Mouse (Mus musculus) liver, postnatal 0 days (tissue): ENCODE results near the gene Rgs11. TPM values are rescaled to one million over a fixed set of nuclear protein-coding genes. Genes with fewer than 3 reads are reported as not detected.

Experiments
- ATAC-seq: fragments of 200-750 bp; cut with Nextera tagmentation; 2 replicates; pipeline ENCODE4 v1.8.0; 2017; ENCODE audit warnings: mild to moderate bottlenecking, moderate library complexity
- DNase-seq: peaks from one replicate; pipeline ENCODE4 v3.0.0-alpha.2; 2016
- H3K27ac ChIP-seq: fragments of 300-500 bp; sonication (generic); 2 replicates; pipeline ENCODE4 v1.5.1; 2014; ENCODE audit warnings: antibody characterized with exemption, moderate library complexity, mild to moderate bottlenecking, low read depth
- H3K27me3 ChIP-seq: fragments of 300-500 bp; sonication (generic); 2 replicates; pipeline ENCODE4 v1.6.1; 2014; ENCODE audit warnings: low read length, control low read depth, mixed read lengths; ENCODE audit not compliant: insufficient read depth
- H3K36me3 ChIP-seq: fragments of 300-500 bp; sonication (generic); replicated peaks from 2 replicates; pipeline ENCODE4 v1.6.1; 2014; ENCODE audit warnings: mild to moderate bottlenecking, control low read depth, low read length, moderate library complexity, mixed read lengths; ENCODE audit not compliant: insufficient read depth
- H3K4me1 ChIP-seq: fragments of 300-500 bp; sonication (generic); 2 replicates; pipeline ENCODE4 v1.6.1; 2014; ENCODE audit warnings: antibody characterized with exemption, mild to moderate bottlenecking, control low read depth; ENCODE audit not compliant: insufficient read depth
- H3K4me2 ChIP-seq: fragments of 300-500 bp; sonication (generic); 2 replicates; pipeline ENCODE4 v1.6.1; 2014; ENCODE audit warnings: low read depth, mild to moderate bottlenecking, low read length, moderate library complexity, mixed read lengths
- H3K4me3 ChIP-seq: fragments of 300-500 bp; sonication (generic); 2 replicates; pipeline ENCODE4 v1.5.1; 2014; ENCODE audit warnings: low read depth, low read length
- H3K9ac ChIP-seq: fragments of 300-500 bp; sonication (generic); replicated peaks from 2 replicates; pipeline ENCODE4 v1.6.1; 2014; ENCODE audit warnings: mild to moderate bottlenecking, moderate library complexity
- H3K9me3 ChIP-seq: fragments of 300-500 bp; sonication (generic); 2 replicates; pipeline ENCODE4 v1.6.1; 2016; ENCODE audit warnings: mild to moderate bottlenecking, control low read depth, low read length, mixed read lengths
- CTCF ChIP-seq: sonication (generic); IDR thresholded peaks from 2 replicates; pipeline ENCODE4 v1.5.1; 2016; ENCODE audit warnings: antibody characterized with exemption, low read depth
- EP300 ChIP-seq: IDR thresholded peaks from 2 replicates; pipeline ENCODE4 v1.6.1; 2016; ENCODE audit warnings: antibody characterized with exemption, low read depth, mild to moderate bottlenecking
- whole genome bisulfite sequencing: fragments of 180-500 bp; shearing (Covaris S2); extraction: QIAGEN DNeasy Blood & Tissue Kit; methylation state at CpG from one replicate; pipeline ENCODE4 v1.1.7; 2014; ENCODE audit not compliant: insufficient replicate concordance; 5-methylcytosine and 5-hydroxymethylcytosine counted together
- polyA plus RNA-seq: library from polyadenylated mRNA; unstranded; fragments of >200 nt; fragmentation: Nextera tagmentation; extraction: Ambion mirVana; gene quantifications from 2 replicates; pipeline ENCODE4 v1.2.1, GENCODE M21; 2015

The Rgs11 gene
- polyA plus RNA-seq, 1 experiment from 2014 or later, result not detected

DNA sequence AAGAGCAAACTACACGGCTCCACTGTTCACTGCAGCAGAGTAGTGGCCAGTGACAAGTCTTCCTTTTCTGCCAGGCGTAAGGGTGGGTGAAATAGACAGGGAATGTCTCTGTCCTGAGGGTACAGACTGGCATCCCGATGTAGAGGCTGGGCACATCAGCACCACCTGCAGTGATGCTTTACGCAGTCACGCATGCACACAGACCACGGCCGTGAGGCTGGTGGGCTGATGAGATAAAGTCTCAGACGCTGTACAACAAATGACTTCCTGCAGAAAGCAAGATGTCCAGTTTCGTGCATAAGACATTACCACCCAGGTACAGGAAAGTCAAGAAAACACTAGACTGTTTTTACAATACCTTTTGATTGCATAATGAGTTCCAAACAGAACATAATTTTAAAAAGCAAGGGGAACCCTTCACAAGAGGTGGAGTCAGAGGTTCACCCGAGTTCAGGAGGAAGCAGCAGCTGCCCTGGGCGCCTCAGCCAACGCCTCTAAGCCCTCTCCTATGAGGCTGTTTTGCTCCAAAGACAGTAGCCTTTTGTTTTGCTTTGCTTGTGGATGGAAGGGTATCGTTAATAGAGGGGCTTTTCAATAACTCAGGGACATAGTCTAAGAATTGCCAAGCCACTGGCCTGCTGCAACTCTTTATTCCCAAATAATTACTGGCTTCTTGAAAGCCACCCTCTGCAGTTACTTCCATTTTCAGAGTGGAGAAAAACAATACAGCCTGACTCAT lies 32.5 kb downstream of the Rgs11 start:
- ATAC-seq, result no peak
- no peak for TF ChIP-seq EP300
- no peak for TF ChIP-seq CTCF
- Histone ChIP-seq H3K36me3 (no peaks in the 10 kb centered on the region), H3K4me2 (peak overlapping the region; percentile 29), H3K4me3 (no peak overlapping the region), H3K9me3 (no peaks in the 10 kb centered on the region), H3K27me3 (no peaks in the 10 kb centered on the region), H3K9ac (no peak overlapping the region), H3K27ac (peak overlapping the region; percentile 41), H3K4me1 (peaks cover 11% of the 10 kb centered on the region; the same call in 1 of the 2 replicates)
- no peak for DNase-seq
- 41% methylated on average over 13 of the region's 13 CpGs for WGBS

- DNase-seq (no peak), ATAC-seq (0 out of 2 replicates have a peak, but pooled peaks have one; percentile 21)
- Histone ChIP-seq H3K27me3 (no peaks in the 10 kb centered on the region), H3K36me3 (no peaks in the 10 kb centered on the region), H3K4me2 (no peak overlapping the region), H3K9me3 (no peaks in the 10 kb centered on the region), H3K27ac (no peak overlapping the region), H3K4me1 (peaks cover 11% of the 10 kb centered on the region), H3K9ac (no peak overlapping the region), H3K4me3 (no peak overlapping the region)
- WGBS, result 52% methylated on average over 10 of the region's 10 CpGs
- TF ChIP-seq CTCF (no peak), EP300 (no peak)
These were observed 34.9 kb downstream of the Rgs11 start for GRCm38 (mm10) chr17:26237667-26238066.

GRCm38 (mm10) chr17:26239551-26239950 lies 36.8 kb downstream of the Rgs11 start:
- Histone ChIP-seq H3K9ac (no peak overlapping the region), H3K9me3 (no peaks in the 10 kb centered on the region), H3K27ac (no peak overlapping the region), H3K4me1 (peaks cover 18% of the 10 kb centered on the region), H3K36me3 (no peaks in the 10 kb centered on the region), H3K27me3 (no peaks in the 10 kb centered on the region), H3K4me2 (no peak overlapping the region), H3K4me3 (no peak overlapping the region)
- TF ChIP-seq EP300, result no peak
- no peak for TF ChIP-seq CTCF
- ATAC-seq (no peak), DNase-seq (no peak)
- 57% methylated on average over 2 of the region's 2 CpGs for WGBS

- H3K4me1 ChIP-seq, result peaks cover 17% of the 10 kb centered on the region
- DNase-seq (no peak), ATAC-seq (no peak)
- H3K27me3 ChIP-seq, result no peaks in the 10 kb centered on the region
- no peaks in the 10 kb centered on the region for H3K36me3 ChIP-seq
- H3K4me2 ChIP-seq, result no peak overlapping the region
- H3K27ac ChIP-seq, result no peak overlapping the region
- no peak overlapping the region for H3K9ac ChIP-seq
- H3K9me3 ChIP-seq, result no peaks in the 10 kb centered on the region
- H3K4me3 ChIP-seq, result no peak overlapping the region
- 41% methylated on average over 6 of the region's 6 CpGs for WGBS
- TF ChIP-seq EP300 (no peak), CTCF (no peak)
These were observed 37.5 kb downstream of the Rgs11 start for GRCm38 (mm10) chr17:26240120-26240790.

DNA sequence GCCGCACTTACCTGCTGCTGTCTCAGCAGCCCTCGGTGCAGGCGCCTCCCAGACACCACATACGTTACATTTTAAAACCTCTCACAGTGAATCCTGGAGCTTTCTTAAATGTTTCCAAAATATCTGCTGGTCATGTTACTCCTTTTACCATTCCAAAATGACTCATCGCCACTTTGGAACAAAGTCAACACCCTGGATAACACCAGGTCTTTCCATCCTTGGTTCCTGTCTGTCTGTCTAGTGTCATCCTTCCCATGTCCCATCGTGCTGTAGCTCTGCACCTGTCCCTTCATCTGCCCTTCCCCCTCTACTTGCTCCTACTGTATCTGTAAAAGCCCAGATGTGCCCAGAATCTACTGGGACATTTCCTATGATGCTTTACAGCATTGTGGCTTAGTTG lies 38.2 kb downstream of the Rgs11 start:
- H3K27me3 ChIP-seq, result no peaks in the 10 kb centered on the region
- DNase-seq, result no peak
- peaks cover 13% of the 10 kb centered on the region for H3K4me1 ChIP-seq
- no peak overlapping the region for H3K9ac ChIP-seq
- H3K4me3 ChIP-seq, result no peak overlapping the region
- no peak for TF ChIP-seq CTCF
- TF ChIP-seq EP300, result no peak
- H3K27ac ChIP-seq, result no peak overlapping the region
- no peak for ATAC-seq
- H3K36me3 ChIP-seq, result no peaks in the 10 kb centered on the region
- H3K4me2 ChIP-seq, result no peak overlapping the region
- WGBS, result 70% methylated on average over 6 of the region's 6 CpGs
- H3K9me3 ChIP-seq, result no peaks in the 10 kb centered on the region

DNA sequence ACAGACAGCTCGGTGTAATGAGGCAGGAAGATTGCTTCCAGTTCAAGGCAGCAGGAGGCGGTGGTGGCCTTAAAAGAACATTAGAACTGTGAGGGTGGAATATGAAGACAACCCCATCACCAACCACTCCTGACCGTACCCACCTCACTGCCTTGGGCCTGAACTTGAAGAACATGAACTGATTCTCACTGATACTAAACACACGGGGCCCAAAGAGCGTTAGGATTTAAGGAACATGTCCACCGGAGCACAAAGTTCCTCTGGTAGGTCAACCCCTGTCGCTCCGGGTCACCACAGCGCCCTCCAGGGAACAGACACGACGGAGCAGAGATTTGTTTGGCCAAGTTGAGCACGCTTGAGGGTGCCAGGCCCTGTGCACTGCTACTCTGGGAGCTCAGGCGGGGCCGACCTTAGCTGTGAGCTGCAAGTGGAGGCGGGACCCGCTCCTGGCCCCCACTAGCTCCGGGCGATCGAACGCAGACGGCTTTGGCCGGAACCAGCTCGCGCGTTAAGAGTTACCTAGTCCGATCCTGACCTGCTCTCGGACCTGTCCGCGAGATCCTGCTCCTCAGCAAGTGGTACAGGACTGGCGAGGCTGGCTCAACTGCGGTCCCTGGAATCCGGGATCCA lies 40.8 kb downstream of the Rgs11 start:
- Histone ChIP-seq H3K9me3 (no peaks in the 10 kb centered on the region), H3K4me3 (peak overlapping the region; percentile 68), H3K4me1 (peaks cover 13% of the 10 kb centered on the region), H3K27ac (peak overlapping the region; percentile 75), H3K27me3 (no peaks in the 10 kb centered on the region), H3K9ac (peak overlapping the region; percentile 53), H3K36me3 (no peaks in the 10 kb centered on the region), H3K4me2 (peak overlapping the region; percentile 75)
- DNase-seq (peak; percentile 76), ATAC-seq (peak; percentile 78)
- 1% methylated on average over 32 of the region's 32 CpGs for WGBS
- TF ChIP-seq CTCF (peak; percentile 55; the same call in 1 of the 2 replicates), EP300 (no peak)
